In the genomic region with DNA sequence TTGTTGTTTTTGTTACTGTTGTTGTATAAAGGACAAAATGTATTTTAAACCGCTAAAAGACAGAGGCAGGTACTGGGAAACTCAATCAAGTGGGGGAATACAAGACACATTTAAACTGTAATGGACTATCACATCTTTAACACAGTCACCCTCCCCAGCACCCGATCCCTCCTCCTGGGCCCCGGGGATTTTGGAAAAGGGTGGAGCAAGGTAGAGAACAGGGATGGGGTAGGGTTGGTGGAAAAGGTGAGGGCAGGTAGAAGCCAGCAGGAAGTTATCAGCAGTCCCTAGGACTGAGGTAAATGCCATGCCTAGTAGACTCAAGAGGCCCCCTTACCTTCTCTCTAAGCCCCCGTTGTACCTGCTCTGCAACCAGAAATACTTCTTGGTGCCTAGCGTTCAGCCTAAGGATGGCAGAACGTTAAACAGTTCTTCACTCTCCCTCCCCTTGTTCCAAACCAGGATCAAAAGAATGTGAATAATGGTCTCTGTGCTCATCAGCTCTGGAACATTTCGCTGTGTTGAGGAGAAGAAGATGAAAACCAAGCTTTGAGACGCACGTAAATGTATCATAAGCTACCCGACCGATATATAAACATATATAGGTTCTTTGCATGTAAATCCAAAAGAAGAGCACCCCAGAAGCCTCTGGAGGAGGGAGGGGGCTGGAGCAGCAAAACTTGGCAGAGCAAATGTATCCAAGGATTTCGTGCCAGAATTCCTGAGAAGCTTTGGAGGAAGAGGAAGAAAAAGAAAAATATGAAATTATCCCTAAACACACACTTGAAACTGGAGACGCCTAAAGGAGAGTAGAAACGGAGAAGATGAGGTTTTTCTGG, we compare ENCODE assay signal across 9 mouse cellular contexts. TPM values are rescaled to one million over a fixed set of nuclear protein-coding genes. Genes with fewer than 3 reads are reported as not detected.
DNase-seq lines count a peak whose midpoint lies in the region; ATAC-seq and TF ChIP-seq lines count a peak whose summit lies in the region.
"Had no signal": no experiment of that assay in that cellular context is flagged by ENCODE, and none has a peak within 500 bp of the region (broad histone marks: within the 10 kb centered on the region; RNA-seq: fewer than 3 reads in every experiment).

A gene (minus strand): TSS at position 61 of the 839 bp plus-strand sequence.

- WGBS in heart, embryonic 13.5 days, result 3% methylated on average over 14 of the region's 14 CpGs
- WGBS in hindbrain, postnatal 0 days, result 2% methylated on average over 14 of the region's 14 CpGs
- 3% methylated on average over 14 of the region's 14 CpGs for WGBS in midbrain, embryonic 10.5 days

- peak within 1 kb of the TSS; percentile 59 for H3K4me3 ChIP-seq in heart, embryonic 13.5 days
- peak within 1 kb of the TSS; percentile 80 for H3K4me3 ChIP-seq in hindbrain, postnatal 0 days (ENCODE audit: low read length)
- peak within 1 kb of the TSS; percentile 78 for H3K4me3 ChIP-seq in midbrain, embryonic 10.5 days

- DNase-seq in heart, postnatal 36 days, result no peak
- DNase-seq in brain, embryonic 14.5 days (ENCODE audit: low read depth), result peak; percentile 52
- DNase-seq in hindbrain, postnatal 0 days (ENCODE audit: low spot score), result peak; percentile 34
- DNase-seq in midbrain, embryonic 10.5 days (ENCODE audit: low spot score), result peak; percentile 16
- DNase-seq in cerebellum, adult 11-12 months, result no peak
- DNase-seq in kidney, adult 11 months, result no peak
- DNase-seq in adrenal gland, postnatal 10 days, result no peak

- no peak within 1 kb of the TSS for H3K27ac ChIP-seq in heart, embryonic 13.5 days (replicated peaks)
- H3K27ac ChIP-seq in hindbrain, postnatal 0 days, result peak within 1 kb of the TSS; percentile 84
- peak within 1 kb of the TSS; percentile 88 for H3K27ac ChIP-seq in midbrain, embryonic 10.5 days (replicated peaks)

- peaks cover 20% of the 10 kb centered on the region for H3K4me1 ChIP-seq in heart, embryonic 13.5 days
- no peaks in the 10 kb centered on the region for H3K4me1 ChIP-seq in hindbrain, postnatal 0 days (ENCODE audit: insufficient read depth, low read length)
- H3K4me1 ChIP-seq in midbrain, embryonic 10.5 days, result peaks cover 23% of the 10 kb centered on the region

- intact Hi-C loops in heart, postnatal 36 days (cut with DNase I), result no loop called here

- no peak for TF ChIP-seq CTCF in brain, embryonic 14.5 days (IDR thresholded peaks at IDR 0.05; ENCODE audit: borderline replicate concordance, extremely low read depth, insufficient read depth, insufficient read length)
- no peak for TF ChIP-seq CTCF in hindbrain, postnatal 0 days (IDR thresholded peaks at IDR 0.05; ENCODE audit: low read depth)

- peak within 1 kb of the TSS; percentile 95 for H3K4me2 ChIP-seq in heart, embryonic 13.5 days
- H3K4me2 ChIP-seq in hindbrain, postnatal 0 days (ENCODE audit: low read depth, low read length), result peak within 1 kb of the TSS; percentile 89

- no peaks in the 10 kb centered on the region for H3K9me3 ChIP-seq in heart, embryonic 13.5 days
- no peaks in the 10 kb centered on the region for H3K9me3 ChIP-seq in hindbrain, postnatal 0 days (ENCODE audit: low read length)
- H3K9me3 ChIP-seq in midbrain, embryonic 10.5 days (replicated peaks), result no peaks in the 10 kb centered on the region

- H3K27me3 ChIP-seq in heart, embryonic 13.5 days (replicated peaks), result peaks cover 65% of the 10 kb centered on the region
- no peaks in the 10 kb centered on the region for H3K27me3 ChIP-seq in hindbrain, postnatal 0 days (ENCODE audit: insufficient read depth, low read length)
- peaks cover 70% of the 10 kb centered on the region for H3K27me3 ChIP-seq in midbrain, embryonic 10.5 days (ENCODE audit: low read depth, poor library complexity, severe bottlenecking)

- no peak for TF ChIP-seq POLR2A in brain, embryonic 14.5 days (IDR thresholded peaks at IDR 0.05; ENCODE audit: borderline replicate concordance, extremely low read depth, insufficient read depth, insufficient read length, poor library complexity, severe bottlenecking)

- no peaks in the 10 kb centered on the region for H3K36me3 ChIP-seq in heart, embryonic 13.5 days
- H3K36me3 ChIP-seq in hindbrain, postnatal 0 days (ENCODE audit: insufficient read depth, low read length), result no peaks in the 10 kb centered on the region
- H3K36me3 ChIP-seq in midbrain, embryonic 10.5 days, result no peaks in the 10 kb centered on the region

- H3K9ac ChIP-seq in heart, embryonic 13.5 days, result peak within 1 kb of the TSS; percentile 68
- peak within 1 kb of the TSS; percentile 76 for H3K9ac ChIP-seq in hindbrain, postnatal 0 days (replicated peaks; ENCODE audit: low read length)

- no peak for ATAC-seq in heart, embryonic 13.5 days (ENCODE audit: extremely low read depth, insufficient number of reproducible peaks, low FRiP score, low TSS enrichment)
- no peak; the same call in 1 of the 2 replicates for ATAC-seq in hindbrain, postnatal 0 days

RNA-seq across cellular contexts. Expression of the gene that starts here (rescaled TPM):
- polyA plus RNA-seq in heart, embryonic 13.5 days (2015; fragmentation: Nextera tagmentation; extraction: Ambion mirVana), result 0.23 and 0.24 TPM in 2 replicates
- not detected for total RNA-seq in heart, postnatal 36 days (2021)
- polyA plus RNA-seq in brain, embryonic 14.5 days (2012; rRNA removed), result 12.4 and 18.9 TPM in 2 replicates
- total RNA-seq in hindbrain, postnatal 0 days (2014; rRNA removed), result 59.8 and 61.5 TPM in 2 replicates
- 24.7 and 28.4 TPM in 2 replicates for polyA plus RNA-seq in hindbrain, postnatal 0 days (2015; fragmentation: Nextera tagmentation; extraction: Ambion mirVana)
- polyA plus RNA-seq in midbrain, embryonic 10.5 days (2016; fragmentation: Nextera tagmentation; extraction: Ambion mirVana), result 1.9 and 2.4 TPM in 2 replicates
- 1 to 10 TPM; 1.3 to 1.9 TPM for total RNA-seq in adrenal gland, postnatal 10 days (2021)
- total RNA-seq: hematopoietic stem cell, adult 5-6 weeks had no signal

Comparison
In these comparisons a context has a peak if more than half of its experiments do, and no peak if none do; other contexts are left out.
1. RNA of the gene that starts here (total RNA-seq): 59.8 to 61.5 TPM in hindbrain, postnatal 0 days; 1.3 to 1.9 TPM in adrenal gland, postnatal 10 days and not detected in heart, postnatal 36 days; every median in the first group is over 10 times any median in the second.
2. DNase-seq: peak in brain, embryonic 14.5 days (single experiment), hindbrain, postnatal 0 days (single experiment) and midbrain, embryonic 10.5 days (single experiment); none in heart, postnatal 36 days (0 of 2), cerebellum, adult 11-12 months (single experiment), kidney, adult 11 months (single experiment) and adrenal gland, postnatal 10 days (single experiment).
3. Peak in every context shown above with its lines, with median percentiles within 50 percentile points of each other: H3K4me3 ChIP-seq.